Comparison of ENCODE assay signal across 23 mouse cellular contexts in the genomic region with DNA sequence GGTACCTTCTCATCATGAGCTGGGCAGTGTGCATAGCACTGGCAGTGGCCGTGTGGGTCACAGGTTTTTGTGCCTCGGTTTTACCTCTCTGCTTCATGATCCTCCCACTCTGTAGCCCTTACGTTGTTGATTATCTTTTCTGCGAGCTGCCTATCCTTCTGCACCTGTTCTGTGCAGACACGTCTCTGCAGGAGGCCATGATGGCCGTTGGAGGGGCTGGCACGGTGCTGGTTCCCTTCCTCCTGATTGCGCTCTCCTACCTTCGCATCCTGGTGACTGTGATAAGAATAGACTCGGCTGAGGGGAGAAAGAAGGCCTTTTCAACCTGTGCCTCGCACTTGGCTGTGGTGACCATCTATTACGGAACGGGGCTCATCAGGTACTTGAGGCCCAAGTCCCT. TPM values are rescaled to one million over a fixed set of nuclear protein-coding genes. Genes with fewer than 3 reads are reported as not detected.
DNase-seq lines count a peak whose midpoint lies in the region; TF ChIP-seq lines count a peak whose summit lies in the region.
"Had no signal": no experiment of that assay in that cellular context is flagged by ENCODE, and none has a peak within 500 bp of the region (broad histone marks: within the 10 kb centered on the region; RNA-seq: fewer than 3 reads in every experiment).

No protein-coding gene starts in this region.

- TF ChIP-seq EP300 in MEL (IDR thresholded peaks at IDR 0.05; ENCODE audit: low read depth in 1 of 2, low read length in 2 of 2): peak in 1 of 2 experiments; percentile 64; a peak in 2 of 4 replicates

- H3K79me2 ChIP-seq in MEL (ENCODE audit: control insufficient read depth, insufficient read depth, low read length, poor library complexity): no peaks in the 10 kb centered on the region

- no peak for TF ChIP-seq RAD21 in MEL (IDR thresholded peaks at IDR 0.05; ENCODE audit: low read depth, low read length)

- DNase-seq in MEL (ENCODE audit: low read depth, low spot score) (peak; percentile 30), MEL-GATA-1-ER (ENCODE audit: extremely low read depth, low read depth) (peak; percentile 23)
- peak; percentile 40 for DNase-seq in c-Kit-positive CD71-positive TER-119-positive erythroid progenitor cells, embryonic 14.5 days (ENCODE audit: low spot score)
- no peak for DNase-seq in heart, postnatal 10 days
- DNase-seq in gastrocnemius, postnatal 4 days (ENCODE audit: low spot score in 2 of 2): no peak
- DNase-seq: adrenal gland, adult 2 months; adrenal gland, postnatal 10 days; adrenal gland, postnatal 36 days; cerebellum, adult 11-12 months; cerebellum, adult 2 months; cerebellum, adult 9-10 months; cerebellum, postnatal 10 days; cerebellum, postnatal 25 days; forebrain, postnatal 0 days had no signal

- peaks cover 0 to 7% of the 10 kb centered on the region in 2 experiments; a peak in 1 of 4 replicates for H3K4me1 ChIP-seq in MEL (ENCODE audit: control insufficient read depth in 1 of 2, insufficient read depth in 2 of 2, low read length in 2 of 2)
- H3K4me1 ChIP-seq: embryonic facial prominence, embryonic 10.5 days; embryonic facial prominence, embryonic 12.5 days; forebrain, embryonic 13.5 days; forebrain, embryonic 15.5 days had no signal

- no peak for TF ChIP-seq POLR2A in MEL (IDR thresholded peaks at IDR 0.05; ENCODE audit: control insufficient read depth in 1 of 2, insufficient read depth in 1 of 2, low read depth in 1 of 2, low read length in 2 of 2, poor library complexity in 1 of 2)

- no peak for TF ChIP-seq CTCF in MEL (IDR thresholded peaks at IDR 0.05 in 2 of 3, conservative IDR thresholded peaks at IDR 0.05 in 1 of 3; ENCODE audit: control insufficient read depth in 1 of 3, insufficient read depth in 1 of 3, low read depth in 2 of 3, low read length in 3 of 3, poor library complexity in 1 of 3, severe bottlenecking in 1 of 3)

- H3K9ac ChIP-seq in MEL (ENCODE audit: control insufficient read depth, low read depth, low read length, poor library complexity, severe bottlenecking): no peak overlapping the region
- H3K9ac ChIP-seq: embryonic facial prominence, embryonic 12.5 days; forebrain, embryonic 13.5 days; forebrain, embryonic 15.5 days; forebrain, postnatal 0 days had no signal

- intact Hi-C loops in heart, postnatal 10 days (cut with DNase I): no loop called here

- H3K27me3 ChIP-seq in MEL (ENCODE audit: control insufficient read depth in 1 of 2, insufficient read depth in 2 of 2, low read length in 2 of 2): peaks cover 4 to 7% of the 10 kb centered on the region in 2 experiments; a peak in 3 of 4 replicates
- H3K27me3 ChIP-seq: embryonic facial prominence, embryonic 12.5 days; forebrain, embryonic 13.5 days; forebrain, embryonic 15.5 days had no signal

- no peaks in the 10 kb centered on the region for H3K9me3 ChIP-seq in MEL (replicated peaks; ENCODE audit: insufficient read depth, low read length)
- H3K9me3 ChIP-seq: embryonic facial prominence, embryonic 10.5 days; embryonic facial prominence, embryonic 12.5 days; forebrain, embryonic 13.5 days; forebrain, embryonic 15.5 days had no signal

- H3K4me3 ChIP-seq in MEL (ENCODE audit: control insufficient read depth in 1 of 2, insufficient read depth in 1 of 2, low read depth in 2 of 2, low read length in 2 of 2): no peak overlapping the region
- H3K4me3 ChIP-seq: embryonic facial prominence, embryonic 10.5 days; embryonic facial prominence, embryonic 12.5 days; forebrain, embryonic 13.5 days; forebrain, embryonic 15.5 days had no signal

- H3K27ac ChIP-seq in MEL (ENCODE audit: control insufficient read depth, low read depth, low read length): no peak overlapping the region
- H3K27ac ChIP-seq: embryonic facial prominence, embryonic 10.5 days; embryonic facial prominence, embryonic 12.5 days; forebrain, embryonic 13.5 days; forebrain, embryonic 15.5 days had no signal

- no peaks in the 10 kb centered on the region; a peak in 1 of 4 replicates for H3K36me3 ChIP-seq in MEL (ENCODE audit: control insufficient read depth in 1 of 2, insufficient read depth in 2 of 2, low read length in 2 of 2)
- H3K36me3 ChIP-seq: embryonic facial prominence, embryonic 10.5 days; embryonic facial prominence, embryonic 12.5 days; forebrain, embryonic 15.5 days had no signal

TF ChIP-seq in MEL, 35 proteins besides CTCF, POLR2A, EP300 and RAD21:
- no peak for TF ChIP-seq USF1 (IDR thresholded peaks at IDR 0.05; ENCODE audit: low read depth, low read length)
- peak; percentile 62; the same call in 1 of the 2 replicates for TF ChIP-seq TCF12 (IDR thresholded peaks at IDR 0.05; ENCODE audit: low read depth, low read length)
- TF ChIP-seq TAL1 (IDR thresholded peaks at IDR 0.05; ENCODE audit: low read length): peak; percentile 43
TF ChIP-seq in MEL: peak in this region for 2.

RNA-seq across cellular contexts. Expression of a gene that starts 2.9 kb away (rescaled TPM):
- total RNA-seq in MEL (2012; rRNA removed): not detected in 2 replicates
- polyA plus RNA-seq in MEL (2012; ENCODE audit: insufficient read depth in 1 of 2, insufficient read length in 2 of 2, low read depth in 1 of 2, low replicate concordance in 2 of 2, missing spikeins in 1 of 2): not detected
- total RNA-seq in heart, postnatal 10 days (2021): not detected
- total RNA-seq in gastrocnemius, postnatal 4 days (2021): not detected
- total RNA-seq: adrenal gland, adult 2 months; adrenal gland, postnatal 10 days; adrenal gland, postnatal 36 days; ES-E14; forebrain, postnatal 0 days had no signal
- polyA plus RNA-seq: adrenal gland, adult 2 months; C2C12; cerebellum, adult 2 months; cortical plate, adult 2 months; embryonic facial prominence, embryonic 10.5 days; embryonic facial prominence, embryonic 12.5 days; embryonic facial prominence, embryonic 14.5 days; forebrain, embryonic 11.5 days; forebrain, embryonic 13.5 days; forebrain, embryonic 15.5 days had no signal

RNA-seq across cellular contexts. Expression of a gene that starts 18.0 kb away (rescaled TPM):
- not detected in 2 replicates for total RNA-seq in MEL (2012; rRNA removed)
- polyA plus RNA-seq in MEL (2012; ENCODE audit: insufficient read depth in 1 of 2, insufficient read length in 2 of 2, low read depth in 1 of 2, low replicate concordance in 2 of 2, missing spikeins in 1 of 2): not detected
- under 1 TPM; 0.52 to 0.79 TPM for total RNA-seq in heart, postnatal 10 days (2021)
- not detected for total RNA-seq in gastrocnemius, postnatal 4 days (2021)
- total RNA-seq: adrenal gland, adult 2 months; adrenal gland, postnatal 10 days; adrenal gland, postnatal 36 days; ES-E14; forebrain, postnatal 0 days had no signal
- polyA plus RNA-seq: adrenal gland, adult 2 months; C2C12; cerebellum, adult 2 months; cortical plate, adult 2 months; embryonic facial prominence, embryonic 10.5 days; embryonic facial prominence, embryonic 12.5 days; embryonic facial prominence, embryonic 14.5 days; forebrain, embryonic 11.5 days; forebrain, embryonic 13.5 days; forebrain, embryonic 15.5 days; forebrain, postnatal 0 days had no signal

RNA-seq across cellular contexts. Expression of a gene that starts 20.3 kb away (rescaled TPM):
- not detected in 2 replicates for total RNA-seq in MEL (2012; rRNA removed)
- not detected for polyA plus RNA-seq in MEL (2012; ENCODE audit: insufficient read depth in 1 of 2, insufficient read length in 2 of 2, low read depth in 1 of 2, low replicate concordance in 2 of 2, missing spikeins in 1 of 2)
- total RNA-seq in heart, postnatal 10 days (2021): not detected
- not detected for total RNA-seq in gastrocnemius, postnatal 4 days (2021)
- total RNA-seq: adrenal gland, adult 2 months; adrenal gland, postnatal 10 days; adrenal gland, postnatal 36 days; ES-E14; forebrain, postnatal 0 days had no signal
- polyA plus RNA-seq: adrenal gland, adult 2 months; C2C12; cerebellum, adult 2 months; cortical plate, adult 2 months; embryonic facial prominence, embryonic 10.5 days; embryonic facial prominence, embryonic 12.5 days; embryonic facial prominence, embryonic 14.5 days; forebrain, embryonic 11.5 days; forebrain, embryonic 13.5 days; forebrain, embryonic 15.5 days; forebrain, postnatal 0 days had no signal

RNA-seq across cellular contexts. Expression of a gene that starts 27.5 kb away (rescaled TPM):
- total RNA-seq in MEL (2012; rRNA removed): not detected in 2 replicates
- not detected for polyA plus RNA-seq in MEL (2012; ENCODE audit: insufficient read depth in 1 of 2, insufficient read length in 2 of 2, low read depth in 1 of 2, low replicate concordance in 2 of 2, missing spikeins in 1 of 2)
- total RNA-seq in heart, postnatal 10 days (2021): not detected
- total RNA-seq in gastrocnemius, postnatal 4 days (2021): not detected
- total RNA-seq: adrenal gland, adult 2 months; adrenal gland, postnatal 10 days; adrenal gland, postnatal 36 days; ES-E14; forebrain, postnatal 0 days had no signal
- polyA plus RNA-seq: adrenal gland, adult 2 months; C2C12; cerebellum, adult 2 months; cortical plate, adult 2 months; embryonic facial prominence, embryonic 10.5 days; embryonic facial prominence, embryonic 12.5 days; embryonic facial prominence, embryonic 14.5 days; forebrain, embryonic 11.5 days; forebrain, embryonic 13.5 days; forebrain, embryonic 15.5 days; forebrain, postnatal 0 days had no signal

RNA-seq across cellular contexts. Expression of a gene that starts 32.5 kb away (rescaled TPM):
- not detected in 2 replicates for total RNA-seq in MEL (2012; rRNA removed)
- not detected for polyA plus RNA-seq in MEL (2012; ENCODE audit: insufficient read depth in 1 of 2, insufficient read length in 2 of 2, low read depth in 1 of 2, low replicate concordance in 2 of 2, missing spikeins in 1 of 2)
- not detected for total RNA-seq in heart, postnatal 10 days (2021)
- not detected for total RNA-seq in gastrocnemius, postnatal 4 days (2021)
- total RNA-seq: adrenal gland, adult 2 months; adrenal gland, postnatal 10 days; adrenal gland, postnatal 36 days; ES-E14; forebrain, postnatal 0 days had no signal
- polyA plus RNA-seq: adrenal gland, adult 2 months; C2C12; cerebellum, adult 2 months; cortical plate, adult 2 months; embryonic facial prominence, embryonic 10.5 days; embryonic facial prominence, embryonic 12.5 days; embryonic facial prominence, embryonic 14.5 days; forebrain, embryonic 11.5 days; forebrain, embryonic 13.5 days; forebrain, embryonic 15.5 days; forebrain, postnatal 0 days had no signal

Comparison
In these comparisons a context has a peak if more than half of its experiments do, and no peak if none do; other contexts are left out.
1. DNase-seq: peak in MEL (single experiment), MEL-GATA-1-ER (single experiment) and c-Kit-positive CD71-positive TER-119-positive erythroid progenitor cells, embryonic 14.5 days (single experiment); none in heart, postnatal 10 days (0 of 2) and gastrocnemius, postnatal 4 days (0 of 2).